Mouse (Mus musculus) kidney, embryonic 15.5 days (tissue): Measurements from ENCODE around the gene Sptb. TPM values are rescaled to one million over a fixed set of nuclear protein-coding genes. Genes with fewer than 3 reads are reported as not detected.

Experiments
- ATAC-seq: fragments of 200-750 bp; cut with Nextera tagmentation; replicated peaks from 2 replicates; pipeline ENCODE4 v1.8.0; 2017; ENCODE audit warnings: moderate TSS enrichment; ENCODE audit not compliant: low FRiP score
- H3K27ac ChIP-seq: fragments of 300-500 bp; sonication (generic); 2 replicates; pipeline ENCODE4 v1.5.1; 2015; ENCODE audit warnings: mild to moderate bottlenecking, inconsistent platforms
- H3K27me3 ChIP-seq: fragments of 300-500 bp; sonication (generic); 2 replicates; pipeline ENCODE4 v1.6.1; 2015; ENCODE audit warnings: inconsistent platforms
- H3K36me3 ChIP-seq: fragments of 300-500 bp; sonication (generic); 2 replicates; pipeline ENCODE4 v1.6.1; 2015; ENCODE audit warnings: inconsistent platforms
- H3K4me1 ChIP-seq: fragments of 300-500 bp; sonication (generic); 2 replicates; pipeline ENCODE4 v1.6.1; 2015; ENCODE audit warnings: inconsistent platforms
- H3K4me2 ChIP-seq: fragments of 300-500 bp; sonication (generic); 2 replicates; pipeline ENCODE4 v1.6.1; 2015; ENCODE audit warnings: moderate library complexity, mild to moderate bottlenecking, inconsistent platforms
- H3K4me3 ChIP-seq: fragments of 300-500 bp; sonication (generic); replicated peaks from 2 replicates; pipeline ENCODE4 v1.5.1; 2015; ENCODE audit warnings: mild to moderate bottlenecking, inconsistent platforms
- H3K9ac ChIP-seq: fragments of 300-500 bp; sonication (generic); 2 replicates; pipeline ENCODE4 v1.6.1; 2015; ENCODE audit warnings: mild to moderate bottlenecking, inconsistent platforms
- H3K9me3 ChIP-seq: fragments of 300-500 bp; sonication (generic); replicated peaks from 2 replicates; pipeline ENCODE4 v1.6.1; 2016; ENCODE audit warnings: inconsistent platforms
- WGBS: fragments of 180-500 bp; shearing (Covaris S2); methylation state at CpG from one replicate; pipeline ENCODE4 v1.1.7; 2015; ENCODE audit warnings: mixed read lengths; 5-methylcytosine and 5-hydroxymethylcytosine counted together
- polyA plus RNA-seq: library from polyadenylated mRNA; unstranded; fragments of >200 nt; fragmentation: Nextera tagmentation; extraction: Ambion mirVana; gene quantifications from 2 replicates; pipeline ENCODE4 v1.2.1, GENCODE M21; 2015

Gene Sptb
- polyA plus RNA-seq = 1.1 and 2.1 TPM in 2 replicates

DNA sequence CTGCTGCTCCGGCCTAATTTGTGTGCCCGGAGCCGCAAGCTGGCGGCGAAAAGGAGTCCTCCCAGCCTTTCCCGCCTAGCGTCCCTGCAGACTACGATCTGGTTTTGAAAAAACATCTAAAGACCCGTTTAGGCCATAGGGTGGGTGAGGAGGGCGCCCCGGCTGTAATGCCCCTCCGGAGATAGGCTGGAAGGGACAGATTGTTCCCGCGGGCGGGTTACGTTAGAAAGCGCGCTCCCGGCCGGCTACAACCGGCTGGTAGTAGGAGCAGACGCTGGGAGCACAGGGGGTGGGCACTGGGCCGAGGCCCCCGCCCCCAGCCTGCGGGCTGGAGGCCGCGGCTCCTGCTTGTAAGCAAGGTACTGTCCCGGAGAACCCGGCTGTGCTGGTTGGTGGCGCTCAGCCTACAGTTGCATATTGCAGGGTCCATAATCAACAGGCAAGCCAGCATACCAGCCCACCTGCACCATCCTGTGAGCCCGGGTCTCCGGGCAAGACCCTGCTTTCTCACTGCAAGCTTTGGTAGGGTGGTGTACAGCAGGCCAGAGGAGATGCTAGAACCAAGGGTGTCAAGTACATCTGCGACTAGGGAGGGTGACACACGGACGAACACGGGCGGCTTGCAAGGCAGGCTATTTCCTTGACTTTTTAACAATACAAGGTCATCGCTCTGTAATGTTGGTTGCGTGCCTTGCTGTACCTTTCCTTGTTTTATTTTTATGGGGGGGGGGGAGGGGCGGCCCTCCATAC lies at the start of gene Sptb:
Gene Sptb (minus strand): TSS at position 197 of the 750 bp plus-strand sequence.
- ATAC-seq = peak; percentile 73
- Histone ChIP-seq H3K36me3 (no peaks in the 10 kb centered on the region), H3K4me3 (peak within 1 kb of the TSS; percentile 69), H3K9me3 (no peaks in the 10 kb centered on the region), H3K4me2 (peak within 1 kb of the TSS; percentile 100), H3K4me1 (peaks cover 27% of the 10 kb centered on the region), H3K27me3 (peaks cover 76% of the 10 kb centered on the region), H3K9ac (peak within 1 kb of the TSS; percentile 60), H3K27ac (0 out of 2 replicates have a peak within 1 kb of the TSS, but pooled peaks have one; percentile 18)
- 0% methylated on average over 40 of the region's 40 CpGs for WGBS

DNA sequence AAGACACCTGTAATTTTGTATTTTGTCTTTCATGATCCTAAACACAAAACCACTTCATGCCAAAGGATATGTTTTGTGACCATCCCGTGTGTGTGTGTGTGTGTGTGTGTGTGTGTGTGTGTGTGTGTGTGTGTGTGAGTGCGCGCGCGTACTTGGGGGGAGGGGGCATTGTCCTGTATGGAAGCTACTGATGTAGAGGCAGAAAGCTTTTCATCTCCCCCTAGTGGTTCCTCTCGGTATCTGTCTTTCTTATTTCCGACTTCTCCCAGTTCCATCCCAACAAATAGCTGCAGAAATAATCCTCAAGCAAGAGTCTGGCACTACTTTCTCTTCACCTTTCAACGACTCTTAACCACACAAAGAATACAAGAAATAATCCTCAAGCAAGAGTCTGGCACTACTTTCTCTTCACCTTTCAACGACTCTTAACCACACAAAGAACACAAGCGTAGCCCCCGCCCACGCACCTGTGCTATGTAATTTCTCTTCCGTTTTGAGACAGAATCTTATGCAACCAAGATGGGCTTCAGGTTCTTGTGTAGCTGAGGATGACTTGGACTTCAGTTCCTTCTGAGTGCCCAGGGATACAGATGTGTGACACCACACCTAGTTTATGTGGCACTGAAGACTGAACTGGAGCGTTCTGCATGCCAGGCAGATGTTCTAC lies 42.4 kb upstream of the Sptb start:
- Histone ChIP-seq H3K27me3 (0 out of 2 replicates have a peak, but pooled peaks cover 5% of the 10 kb centered on the region), H3K4me3 (no peak overlapping the region), H3K9ac (no peak overlapping the region), H3K36me3 (no peaks in the 10 kb centered on the region), H3K9me3 (no peaks in the 10 kb centered on the region), H3K4me2 (no peak overlapping the region), H3K27ac (no peak overlapping the region), H3K4me1 (no peaks in the 10 kb centered on the region)
- no peak for ATAC-seq
- WGBS = 41% methylated on average over 14 of the region's 14 CpGs

DNA sequence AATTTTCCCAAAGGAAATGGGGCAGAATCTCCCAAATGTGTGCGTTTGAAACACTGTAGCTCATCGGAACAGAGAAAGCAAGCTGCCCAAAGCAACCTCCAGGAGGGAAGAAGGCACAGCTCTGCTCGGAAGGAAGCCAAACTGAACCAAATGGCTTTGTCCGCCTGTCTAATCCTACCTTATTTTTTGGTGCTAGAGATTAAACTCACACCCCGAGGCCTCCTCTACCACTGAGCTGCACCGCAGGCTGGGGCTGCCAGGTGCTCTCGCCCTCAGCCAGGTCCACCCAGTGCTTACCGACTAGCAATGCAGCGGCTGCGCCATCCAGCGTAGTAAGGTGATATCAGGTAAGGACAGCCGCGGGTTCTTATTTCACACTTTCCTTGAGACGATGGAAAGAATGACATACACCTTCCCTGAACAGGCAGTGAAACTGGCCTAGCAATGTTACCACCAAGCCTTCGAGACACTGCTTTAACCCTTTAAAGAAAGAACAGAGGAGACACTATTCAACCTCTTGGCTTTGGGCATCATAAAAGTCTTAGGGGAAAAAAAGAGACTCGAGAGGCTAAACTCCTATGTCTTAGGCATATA lies 40.6 kb upstream of the Sptb start:
- H3K4me2 ChIP-seq = no peak overlapping the region
- H3K27ac ChIP-seq = no peak overlapping the region
- H3K4me1 ChIP-seq = no peaks in the 10 kb centered on the region
- no peaks in the 10 kb centered on the region for H3K9me3 ChIP-seq
- H3K9ac ChIP-seq = no peak overlapping the region
- no peak overlapping the region for H3K4me3 ChIP-seq
- no peaks in the 10 kb centered on the region for H3K36me3 ChIP-seq
- 0 out of 2 replicates have a peak, but pooled peaks cover 5% of the 10 kb centered on the region for H3K27me3 ChIP-seq
- 80% methylated on average over 16 of the region's 16 CpGs for WGBS
- ATAC-seq = no peak

DNA sequence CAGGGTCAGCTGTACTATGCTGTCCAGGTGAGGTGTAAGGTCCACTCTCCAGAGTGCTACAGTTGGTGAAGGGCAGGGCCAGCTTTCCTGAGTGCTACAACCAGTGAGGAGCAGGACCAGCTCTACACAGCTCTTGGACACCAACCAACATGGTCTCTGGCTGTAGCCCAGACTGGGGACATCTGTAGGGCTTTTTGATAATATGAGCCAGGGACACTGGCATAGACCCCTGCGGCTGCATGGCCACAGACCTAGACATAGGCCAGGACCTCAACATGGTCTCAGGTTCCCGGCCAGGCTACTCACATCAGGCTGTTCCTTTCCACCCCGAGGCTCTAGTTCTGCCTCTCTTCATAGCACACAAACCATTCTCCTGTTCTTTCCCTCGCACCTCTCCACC lies 17.6 kb upstream of the Sptb start:
- no peak overlapping the region for H3K27ac ChIP-seq
- H3K27me3 ChIP-seq = no peaks in the 10 kb centered on the region
- H3K4me3 ChIP-seq = no peak overlapping the region
- no peaks in the 10 kb centered on the region for H3K4me1 ChIP-seq
- no peaks in the 10 kb centered on the region for H3K36me3 ChIP-seq
- no peak overlapping the region for H3K4me2 ChIP-seq
- H3K9me3 ChIP-seq = 0 out of 2 replicates have a peak, but pooled peaks cover 3% of the 10 kb centered on the region
- WGBS = 89% methylated on average over 4 of the region's 4 CpGs
- H3K9ac ChIP-seq = no peak overlapping the region
- ATAC-seq = no peak

DNA sequence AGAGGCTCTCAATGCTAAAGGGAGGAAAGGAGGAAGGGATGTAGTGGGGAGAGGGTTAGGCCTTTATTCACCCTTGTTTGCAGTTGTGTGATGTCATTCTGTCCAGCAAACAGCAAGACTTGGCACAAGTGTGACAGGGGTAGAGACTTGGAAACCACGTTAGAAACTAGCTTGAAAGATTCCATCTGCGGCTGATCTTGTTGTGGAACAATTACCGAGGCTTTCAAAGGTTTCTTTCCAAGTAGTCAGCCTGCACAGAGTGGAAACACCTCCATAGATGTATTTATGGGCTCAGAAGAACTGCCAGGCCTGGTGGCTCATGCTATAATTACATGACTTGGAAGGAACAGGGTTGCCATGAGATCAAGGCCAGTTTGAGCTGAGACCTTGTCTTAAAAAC lies 11.7 kb upstream of the Sptb start:
- no peaks in the 10 kb centered on the region for H3K36me3 ChIP-seq
- no peaks in the 10 kb centered on the region for H3K27me3 ChIP-seq
- H3K9ac ChIP-seq = no peak overlapping the region
- no peak overlapping the region for H3K4me3 ChIP-seq
- no peaks in the 10 kb centered on the region for H3K4me1 ChIP-seq
- 63% methylated on average over 3 of the region's 3 CpGs for WGBS
- H3K9me3 ChIP-seq = no peaks in the 10 kb centered on the region
- no peak overlapping the region for H3K27ac ChIP-seq
- H3K4me2 ChIP-seq = no peak overlapping the region
- no peak for ATAC-seq

DNA sequence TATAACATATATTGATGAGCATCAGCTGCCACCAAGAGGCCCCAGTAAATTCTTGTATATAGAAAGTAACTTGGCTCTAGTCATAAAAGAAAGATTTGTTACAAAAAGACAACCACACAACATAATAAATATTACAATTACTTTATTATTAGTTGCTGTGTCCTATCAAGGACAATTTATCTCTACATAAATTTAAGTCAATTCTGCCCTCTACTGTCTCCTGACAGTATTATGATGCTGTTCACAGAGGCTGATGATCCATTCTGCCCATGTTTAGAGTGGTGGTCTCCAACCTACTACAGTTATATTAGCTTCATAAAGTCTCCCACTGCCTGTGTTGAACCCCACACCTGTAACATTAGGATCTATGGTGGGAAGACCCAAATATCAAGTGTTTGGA lies 10.2 kb upstream of the Sptb start:
- H3K36me3 ChIP-seq = no peaks in the 10 kb centered on the region
- ATAC-seq = no peak
- no peaks in the 10 kb centered on the region for H3K9me3 ChIP-seq
- H3K27me3 ChIP-seq = no peaks in the 10 kb centered on the region
- H3K4me2 ChIP-seq = no peak overlapping the region
- no peak overlapping the region for H3K27ac ChIP-seq
- H3K4me1 ChIP-seq = no peaks in the 10 kb centered on the region
- H3K9ac ChIP-seq = no peak overlapping the region
- no peak overlapping the region for H3K4me3 ChIP-seq

DNA sequence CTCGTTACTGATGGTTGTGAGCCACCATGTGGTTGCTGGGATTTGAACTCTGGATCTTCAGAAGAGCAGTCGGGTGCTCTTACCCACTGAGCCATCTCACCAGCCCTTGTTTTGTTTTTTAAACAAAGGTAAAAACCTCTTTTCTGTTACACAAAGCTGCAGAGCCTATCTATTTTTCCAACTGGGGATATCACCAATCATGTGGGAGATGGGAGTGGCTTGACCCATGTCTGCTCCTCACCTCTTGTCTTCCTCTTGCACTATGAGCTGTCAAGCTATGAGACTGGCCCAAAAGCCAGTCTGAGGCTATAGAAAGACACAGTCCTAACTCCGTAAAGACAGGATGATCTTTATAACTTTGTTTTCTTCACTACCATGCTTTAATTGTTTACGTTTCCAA lies 8.0 kb upstream of the Sptb start:
- WGBS = 87% methylated on average over 4 of the region's 4 CpGs
- H3K27me3 ChIP-seq = peaks cover 7% of the 10 kb centered on the region; the same call in 1 of the 2 replicates

DNA sequence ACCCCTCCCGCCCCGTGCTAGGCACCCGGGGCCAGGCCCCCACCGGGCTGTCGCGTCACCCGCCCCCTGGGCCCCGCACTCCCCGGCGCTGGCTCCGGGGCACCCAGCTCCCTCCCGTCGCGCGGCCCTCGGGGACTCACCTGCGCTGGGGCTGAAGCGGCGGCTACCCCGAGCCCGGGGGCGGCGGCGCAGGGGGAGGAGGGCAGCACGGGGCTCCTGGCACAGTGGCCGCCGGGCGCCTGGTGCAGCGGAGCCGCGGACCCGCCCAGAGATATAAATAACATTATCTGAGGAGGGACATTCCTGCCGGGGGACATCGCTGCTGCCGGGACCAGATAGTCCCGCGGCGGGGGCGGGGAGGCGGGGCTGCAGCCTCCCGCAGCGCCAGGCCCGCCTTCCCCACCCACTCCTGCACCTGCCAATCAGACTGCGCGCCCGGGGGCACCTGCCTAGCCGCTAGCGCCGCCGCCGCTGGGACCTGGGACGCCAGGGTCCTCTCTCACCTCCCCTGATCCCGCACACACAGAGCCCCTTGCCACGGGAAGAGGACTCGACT lies 474 bp downstream of the Sptb start:
- Histone ChIP-seq H3K27ac (no peak overlapping the region), H3K36me3 (no peaks in the 10 kb centered on the region), H3K9ac (peak overlapping the region; percentile 60), H3K4me1 (peaks cover 29% of the 10 kb centered on the region), H3K9me3 (no peaks in the 10 kb centered on the region), H3K4me3 (peak overlapping the region; percentile 69), H3K4me2 (peak overlapping the region; percentile 100), H3K27me3 (peaks cover 76% of the 10 kb centered on the region)
- peak; percentile 92 for ATAC-seq
- WGBS = 0% methylated on average over 44 of the region's 55 CpGs

More for the DNA sequence above, 8.0 kb upstream of the Sptb start:
- Histone ChIP-seq H3K4me3 (no peak overlapping the region), H3K36me3 (no peaks in the 10 kb centered on the region), H3K4me2 (no peak overlapping the region), H3K27ac (no peak overlapping the region), H3K9me3 (no peaks in the 10 kb centered on the region), H3K9ac (no peak overlapping the region), H3K4me1 (no peaks in the 10 kb centered on the region)
- no peak for ATAC-seq

DNA sequence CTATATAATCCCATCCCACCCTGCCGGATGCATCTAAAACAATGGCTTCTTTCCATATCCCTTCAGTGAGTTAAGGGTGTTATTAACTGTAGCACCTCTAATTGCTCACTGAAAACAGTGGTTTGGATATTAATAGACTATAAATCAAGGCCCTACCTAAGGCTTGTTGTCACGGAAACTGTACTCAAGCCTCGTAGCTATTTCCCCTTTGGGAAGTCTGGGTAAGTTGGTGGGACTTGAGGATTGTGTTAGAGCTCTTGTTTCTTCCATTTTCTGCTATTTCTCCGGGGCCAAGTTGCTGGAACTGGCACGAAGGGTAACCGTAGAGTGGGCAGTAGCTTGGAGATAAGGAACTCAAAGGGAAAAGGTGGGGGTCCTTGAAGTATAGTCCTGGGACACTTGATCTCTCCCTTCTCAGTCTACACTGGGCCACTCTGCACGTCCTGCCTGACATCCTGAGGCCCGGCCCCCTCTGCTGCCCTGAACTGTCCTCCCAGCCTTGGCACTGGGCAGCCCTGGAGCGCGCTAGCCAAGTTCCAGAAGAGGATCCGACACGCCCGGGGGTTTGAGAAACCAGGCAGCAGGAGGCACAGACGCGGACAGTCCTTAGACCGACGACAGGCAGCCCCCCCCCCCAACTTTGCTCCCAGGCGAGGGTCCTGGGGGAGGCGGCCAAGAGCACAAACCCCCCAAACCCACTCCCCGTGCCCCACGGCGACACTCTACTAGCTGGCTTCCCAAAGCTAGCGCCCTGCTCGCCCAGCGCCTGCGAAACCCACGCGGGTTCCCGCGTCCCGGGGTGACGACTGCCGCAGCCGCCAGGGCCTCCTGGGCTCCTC lies 1.2 kb downstream of the Sptb start:
- H3K36me3 ChIP-seq = no peaks in the 10 kb centered on the region
- ATAC-seq = peak; percentile 77
- WGBS = 3% methylated on average over 34 of the region's 34 CpGs
- peak overlapping the region; percentile 60 for H3K9ac ChIP-seq
- H3K4me3 ChIP-seq = peak overlapping the region; percentile 69
- H3K4me2 ChIP-seq = peak overlapping the region; percentile 100
- H3K27me3 ChIP-seq = peaks cover 80% of the 10 kb centered on the region
- no peaks in the 10 kb centered on the region for H3K9me3 ChIP-seq
- H3K27ac ChIP-seq = no peak overlapping the region
- peaks cover 29% of the 10 kb centered on the region for H3K4me1 ChIP-seq

DNA sequence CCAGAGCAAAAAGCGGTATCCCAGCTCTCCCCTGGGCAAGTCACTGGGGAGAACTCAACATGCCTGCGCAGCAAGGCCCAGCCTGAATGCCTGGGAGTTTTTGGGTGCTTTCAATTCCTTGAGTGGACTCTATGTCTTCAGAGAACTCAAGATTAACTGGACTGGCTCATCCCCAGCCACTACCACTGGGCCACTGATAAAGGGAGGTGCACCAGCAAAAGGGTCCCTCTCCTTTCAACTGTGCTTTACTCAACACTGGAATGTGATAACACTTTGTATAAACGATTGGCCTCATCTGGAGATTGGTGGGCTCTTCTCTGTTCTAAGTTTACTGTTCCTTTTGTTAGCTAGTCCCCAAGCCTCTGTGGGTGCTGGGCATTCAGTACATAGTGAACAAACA lies 2.2 kb downstream of the Sptb start:
- Histone ChIP-seq H3K9me3 (no peaks in the 10 kb centered on the region), H3K4me3 (no peak overlapping the region), H3K36me3 (no peaks in the 10 kb centered on the region), H3K4me1 (peaks cover 29% of the 10 kb centered on the region), H3K4me2 (no peak overlapping the region), H3K9ac (no peak overlapping the region), H3K27ac (no peak overlapping the region), H3K27me3 (peaks cover 74% of the 10 kb centered on the region)
- 78% methylated on average over 3 of the region's 3 CpGs for WGBS
- ATAC-seq = no peak

DNA sequence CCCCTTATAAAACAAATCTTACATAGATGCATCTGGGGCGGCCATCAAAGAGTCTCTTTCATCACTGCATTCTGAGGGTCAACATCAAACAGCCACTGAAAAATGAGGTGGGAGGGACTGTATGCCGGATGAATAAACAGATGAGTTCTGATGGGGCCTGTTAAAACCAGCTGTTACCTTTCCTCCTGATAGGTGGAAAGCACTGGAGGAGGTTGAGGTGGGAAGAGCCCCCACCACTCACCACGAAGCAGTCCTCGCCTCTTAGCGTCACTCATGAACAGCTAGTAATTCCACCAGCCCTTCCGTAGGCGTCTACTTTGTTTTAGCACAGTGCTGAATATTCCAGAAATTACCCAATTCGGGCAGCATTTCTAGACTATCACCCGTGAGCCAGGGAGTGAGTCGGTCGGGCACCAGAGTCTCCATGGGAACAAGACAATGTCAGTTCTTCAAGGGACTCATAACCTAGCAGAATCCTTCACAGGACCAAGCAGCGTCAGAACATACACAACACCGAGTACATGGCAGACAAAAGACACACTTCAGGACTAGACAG lies 13.9 kb downstream of the Sptb start:
- no peak overlapping the region for H3K4me3 ChIP-seq
- ATAC-seq = no peak
- H3K4me2 ChIP-seq = no peak overlapping the region
- 78% methylated on average over 13 of the region's 13 CpGs for WGBS
- H3K27me3 ChIP-seq = no peaks in the 10 kb centered on the region; the same call in 1 of the 2 replicates
- H3K4me1 ChIP-seq = peaks cover 13% of the 10 kb centered on the region
- H3K27ac ChIP-seq = no peak overlapping the region
- H3K9ac ChIP-seq = no peak overlapping the region
- no peaks in the 10 kb centered on the region for H3K36me3 ChIP-seq
- no peaks in the 10 kb centered on the region for H3K9me3 ChIP-seq
